Mouse (Mus musculus) C2C12 (cell line): Measurements from ENCODE around the gene Cyth4. TPM values are rescaled to one million over a fixed set of nuclear protein-coding genes. Genes with fewer than 3 reads are reported as not detected.

ENCODE experiments used
- H3K27me3 ChIP-seq: one replicate; pipeline ENCODE4 v1.6.1; 2011; ENCODE audit not compliant: control insufficient read depth, insufficient read depth, insufficient read length
- H3K36me3 ChIP-seq: one replicate; pipeline ENCODE4 v1.6.1; 2011; ENCODE audit not compliant: control insufficient read depth, insufficient read depth
- H3K4me3 ChIP-seq: one replicate; pipeline ENCODE4 v1.5.1; 2011; ENCODE audit warnings: mild to moderate bottlenecking, control low read depth; ENCODE audit not compliant: poor library complexity, insufficient read depth, severe bottlenecking
- H3K79me2 ChIP-seq: one replicate; pipeline ENCODE4 v1.6.1; 2011; ENCODE audit not compliant: control insufficient read depth, insufficient read depth
- H3K79me3 ChIP-seq: one replicate; pipeline ENCODE4 v1.6.1; 2011; ENCODE audit warnings: low read depth, control low read depth
- H3ac ChIP-seq: one replicate; pipeline ENCODE3; 2011; ENCODE audit warnings: low read depth; ENCODE audit not compliant: control insufficient read depth, insufficient read length
- CEBPB ChIP-seq: IDR thresholded peaks from one replicate; pipeline ENCODE4 v1.6.1; 2011; ENCODE audit warnings: low read depth, mild to moderate bottlenecking, control low read depth, moderate library complexity
- CTCF ChIP-seq: IDR thresholded peaks from one replicate; pipeline ENCODE4 v1.5.1; 2011; ENCODE audit not compliant: control insufficient read depth, insufficient read depth, insufficient read length
- FOSL1 ChIP-seq: IDR thresholded peaks from one replicate; pipeline ENCODE4 v1.8.0; 2011; ENCODE audit warnings: mild to moderate bottlenecking, low read length; ENCODE audit not compliant: poor library complexity, insufficient read depth, severe bottlenecking
- MAX ChIP-seq: IDR thresholded peaks from one replicate; pipeline ENCODE4 v1.6.1; 2011; ENCODE audit warnings: mild to moderate bottlenecking, control low read depth
- MYOD1 ChIP-seq: IDR thresholded peaks from one replicate; pipeline ENCODE4 v1.6.1; 2011; ENCODE audit warnings: low read depth; ENCODE audit not compliant: control insufficient read depth, insufficient read length
- MYOG ChIP-seq: IDR thresholded peaks from one replicate; pipeline ENCODE4 v1.6.1; 2011; ENCODE audit not compliant: control insufficient read depth, insufficient read length; ENCODE audit errors: extremely low read depth
- USF1 ChIP-seq: IDR thresholded peaks from one replicate; pipeline ENCODE4 v1.6.1; 2011; ENCODE audit warnings: low read depth, mild to moderate bottlenecking, control low read depth, moderate library complexity
- polyA plus RNA-seq: library from polyadenylated mRNA; unstranded; fragments of >200 nt; fragmentation: generic; extraction: Trizol; gene quantifications from one replicate; pipeline ENCODE4 v1.2.1, GENCODE M21; 2012; ENCODE audit warnings: missing spikeins

The Cyth4 gene
- polyA plus RNA-seq, 1 experiment, result 0.21 TPM

GRCm38 (mm10) chr15:78614536-78614935 is 17.7 kb downstream of the Cyth4 start:
- Histone ChIP-seq H3ac (no peak overlapping the region), H3K4me3 (no peak overlapping the region), H3K79me3 (no peaks in the 10 kb centered on the region), H3K27me3 (peaks cover 31% of the 10 kb centered on the region), H3K79me2 (no peaks in the 10 kb centered on the region), H3K36me3 (no peaks in the 10 kb centered on the region)
- TF ChIP-seq MYOD1 (no peak), FOSL1 (no peak), CEBPB (no peak), CTCF (no peak), USF1 (no peak)

DNA sequence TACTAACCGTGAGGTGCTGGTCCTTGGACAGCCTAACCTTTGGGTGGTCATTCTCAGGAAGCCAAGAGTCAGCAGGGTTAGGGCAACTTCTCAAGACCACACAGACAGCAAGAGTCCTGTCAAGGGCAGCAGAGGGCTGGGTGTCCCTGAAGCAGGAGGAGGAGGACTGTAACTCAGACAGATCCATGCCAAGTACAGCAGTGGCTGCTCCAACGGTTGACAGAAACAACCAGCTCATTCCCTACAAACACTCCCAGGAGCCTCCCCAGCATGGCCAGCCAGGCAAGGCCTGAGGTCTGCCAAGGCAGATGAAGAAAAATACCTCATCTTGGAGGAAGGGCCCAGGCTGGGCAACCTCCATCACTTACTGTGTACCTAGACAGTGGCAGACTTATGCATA is 20.1 kb downstream of the Cyth4 start:
- Histone ChIP-seq H3K79me3 (no peaks in the 10 kb centered on the region), H3K36me3 (no peaks in the 10 kb centered on the region), H3K27me3 (peaks cover 56% of the 10 kb centered on the region), H3K79me2 (no peaks in the 10 kb centered on the region), H3ac (no peak overlapping the region), H3K4me3 (no peak overlapping the region)
- no peak for TF ChIP-seq MYOD1
- no peak for TF ChIP-seq FOSL1
- no peak for TF ChIP-seq USF1
- no peak for TF ChIP-seq MYOG
- TF ChIP-seq CEBPB, result no peak
- TF ChIP-seq CTCF, result no peak
- no peak for TF ChIP-seq MAX

DNA sequence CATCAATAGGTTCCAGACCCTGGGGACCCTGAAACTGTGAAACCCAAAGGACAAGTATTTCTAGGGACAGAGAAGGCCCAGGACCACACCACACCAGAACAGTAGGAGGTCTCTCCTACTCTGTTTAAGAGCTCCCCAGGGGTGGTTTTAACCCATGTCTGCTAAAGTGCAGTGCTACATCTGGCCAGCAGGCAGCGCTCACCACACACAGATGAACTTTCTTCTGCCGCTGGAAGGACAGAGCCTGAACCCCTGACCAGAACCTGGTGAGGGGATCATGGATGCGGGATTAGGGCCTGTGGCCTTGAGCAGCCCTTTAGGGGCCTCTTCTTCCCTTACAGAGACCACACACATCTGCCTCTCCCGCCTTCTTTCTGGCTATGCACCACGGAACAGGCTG is 26.6 kb downstream of the Cyth4 start:
- H3K4me3 ChIP-seq, result no peak overlapping the region
- H3K79me2 ChIP-seq, result no peaks in the 10 kb centered on the region
- H3K36me3 ChIP-seq, result no peaks in the 10 kb centered on the region
- TF ChIP-seq FOSL1 (no peak), CEBPB (no peak), CTCF (peak; percentile 95)
- no peak overlapping the region for H3ac ChIP-seq
- peaks cover 42% of the 10 kb centered on the region for H3K27me3 ChIP-seq
- no peaks in the 10 kb centered on the region for H3K79me3 ChIP-seq

DNA sequence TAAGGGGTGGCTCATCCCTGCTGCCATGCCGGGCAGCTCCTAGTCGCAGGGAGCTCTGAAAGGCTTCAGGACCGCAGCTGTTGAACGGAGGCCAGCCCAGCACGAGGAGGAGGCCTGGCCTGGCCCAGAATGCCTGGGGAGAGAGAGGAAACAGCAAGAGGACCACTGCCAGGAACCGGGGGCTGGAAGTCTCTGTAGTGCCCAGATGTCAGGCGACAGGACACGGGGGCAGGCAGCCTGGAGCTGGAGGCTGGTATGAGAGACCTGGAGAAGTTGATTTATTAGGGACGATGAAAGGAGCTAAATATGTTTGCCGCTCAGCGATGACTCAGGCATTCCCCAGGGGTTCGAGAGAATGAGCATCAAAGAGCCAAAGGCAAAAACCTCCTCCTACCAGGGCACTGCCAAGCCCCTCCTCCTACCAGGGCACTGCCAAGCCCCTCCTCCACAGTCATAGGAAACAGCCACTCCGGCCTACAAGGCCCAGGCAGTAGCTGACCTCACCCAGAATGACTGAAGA is 27.6 kb downstream of the Cyth4 start:
- Histone ChIP-seq H3K79me3 (no peaks in the 10 kb centered on the region), H3K79me2 (no peaks in the 10 kb centered on the region), H3K27me3 (peaks cover 34% of the 10 kb centered on the region), H3K36me3 (no peaks in the 10 kb centered on the region), H3K4me3 (no peak overlapping the region), H3ac (peak overlapping the region; percentile 0)
- TF ChIP-seq FOSL1 (peak; percentile 98), MAX (peak; percentile 93), CEBPB (no peak)

DNA sequence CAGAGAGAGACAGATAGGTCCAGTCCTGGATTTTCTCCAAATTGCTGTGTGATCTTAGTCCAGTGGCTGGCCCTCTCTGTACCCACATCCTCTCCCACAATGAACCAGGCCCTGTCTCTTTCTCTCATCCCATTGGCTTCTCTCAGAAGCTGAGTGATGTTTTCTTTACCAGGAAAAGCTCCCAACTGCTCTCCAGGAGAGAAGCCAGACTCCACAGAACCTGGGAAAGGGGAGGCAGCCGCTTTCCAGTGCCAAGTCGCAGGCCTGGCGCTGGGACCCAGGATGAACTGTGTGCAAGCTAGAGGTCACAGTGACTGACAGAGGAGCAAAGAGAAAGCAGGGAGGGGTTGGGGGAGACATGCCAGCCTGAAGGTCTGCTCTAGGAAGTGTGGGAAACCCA is 28.1 kb downstream of the Cyth4 start:
- TF ChIP-seq USF1 (no peak), MYOD1 (no peak), MYOG (no peak), MAX (no peak), FOSL1 (no peak)
- Histone ChIP-seq H3K79me2 (no peaks in the 10 kb centered on the region), H3K36me3 (no peaks in the 10 kb centered on the region), H3K4me3 (no peak overlapping the region), H3ac (peak overlapping the region; percentile 22), H3K79me3 (no peaks in the 10 kb centered on the region), H3K27me3 (peaks cover 29% of the 10 kb centered on the region)

- Histone ChIP-seq H3K4me3 (no peak overlapping the region), H3K27me3 (peaks cover 16% of the 10 kb centered on the region), H3K36me3 (no peaks in the 10 kb centered on the region), H3K79me2 (no peaks in the 10 kb centered on the region), H3ac (no peak overlapping the region), H3K79me3 (no peaks in the 10 kb centered on the region)
- TF ChIP-seq FOSL1 (no peak), USF1 (no peak), MYOD1 (no peak), CTCF (no peak), CEBPB (no peak), MAX (no peak), MYOG (no peak)
Measured at GRCm38 (mm10) chr15:78626285-78626684, 29.4 kb downstream of the Cyth4 start.
